Mouse (Mus musculus): Measurements from ENCODE around the gene Gpr108. TPM values are rescaled to one million over a fixed set of nuclear protein-coding genes. Genes with fewer than 3 reads are reported as not detected.

The Gpr108 gene
- total RNA-seq, 4 experiments from 2014 or later = 29.1 to 35.0 (median 31.0) TPM

- DNase-seq (ENCODE audit: low spot score) = no peak
Observed at GRCm38 (mm10) chr17:57246663-57247392, 1.4 kb downstream of the Gpr108 start.

GRCm38 (mm10) chr17:57245311-57245929 lies 2.8 kb downstream of the Gpr108 start:
- DNase-seq (ENCODE audit: low spot score) = no peak

- no peak for DNase-seq (ENCODE audit: low spot score)
Observed at GRCm38 (mm10) chr17:57243650-57244370, 4.4 kb downstream of the Gpr108 start.

- DNase-seq (ENCODE audit: low spot score) = no peak
Observed at GRCm38 (mm10) chr17:57237181-57237580, 11.1 kb downstream of the Gpr108 start.

- DNase-seq (ENCODE audit: low spot score) = no peak
Observed at GRCm38 (mm10) chr17:57235803-57236202, 12.4 kb downstream of the Gpr108 start.

GRCm38 (mm10) chr17:57234254-57234928 lies 13.9 kb downstream of the Gpr108 start:
- DNase-seq (ENCODE audit: low spot score) = no peak

- DNase-seq (ENCODE audit: low spot score) = no peak
Observed at GRCm38 (mm10) chr17:57233038-57233437, 15.2 kb downstream of the Gpr108 start.

GRCm38 (mm10) chr17:57232200-57232599 lies 16.0 kb downstream of the Gpr108 start:
- DNase-seq (ENCODE audit: low spot score) = no peak

GRCm38 (mm10) chr17:57231321-57231771 lies 16.9 kb downstream of the Gpr108 start:
- peak; percentile 33 for DNase-seq (ENCODE audit: low spot score)

GRCm38 (mm10) chr17:57230728-57231125 lies 17.5 kb downstream of the Gpr108 start:
- DNase-seq (ENCODE audit: low spot score) = no peak

GRCm38 (mm10) chr17:57229851-57230727 lies 18.2 kb downstream of the Gpr108 start:
- DNase-seq (ENCODE audit: low spot score) = no peak

- DNase-seq (ENCODE audit: low spot score) = no peak
Observed at GRCm38 (mm10) chr17:57228873-57229272, 19.4 kb downstream of the Gpr108 start.

- DNase-seq (ENCODE audit: low spot score) = peak; percentile 35
Observed at GRCm38 (mm10) chr17:57228014-57228413, 20.2 kb downstream of the Gpr108 start, which contains the start of gene C3. Gene C3 (minus strand): TSS chr17:57228136.

- DNase-seq (ENCODE audit: low spot score) = no peak
Observed at GRCm38 (mm10) chr17:57227468-57227867, 20.8 kb downstream of the Gpr108 start.

- DNase-seq (ENCODE audit: low spot score) = no peak
Observed at GRCm38 (mm10) chr17:57223313-57223712, 24.9 kb downstream of the Gpr108 start.

- DNase-seq (ENCODE audit: low spot score) = no peak
Observed at GRCm38 (mm10) chr17:57221911-57222310, 26.3 kb downstream of the Gpr108 start.

- DNase-seq (ENCODE audit: low spot score) = no peak
Observed at GRCm38 (mm10) chr17:57219884-57220207, 28.4 kb downstream of the Gpr108 start.

GRCm38 (mm10) chr17:57219167-57219883 lies 28.9 kb downstream of the Gpr108 start:
- peak; percentile 74 for DNase-seq (ENCODE audit: low spot score)

GRCm38 (mm10) chr17:57218335-57218900 lies 29.8 kb downstream of the Gpr108 start:
- DNase-seq (ENCODE audit: low spot score) = no peak

Data from heart, adult 8-10 months (tissue).